Mouse (Mus musculus) hematopoietic stem cell, adult 5-6 weeks (primary cell): ENCODE measurements at regions not wholly inside any gene's neighbourhood (a gene's known extent, or its start where the extent isn't known, plus 50 kb on each side); places are given as distances from the start of the nearest gene placed in this dataset.

Source experiments
- ATAC-seq, 2 experiments: fragments of 125-278 bp in 1 of 2; replicated peaks in 1 of 2; 2 replicates each; pipeline ENCODE4 v1.8.0; 2016 to 2017; ENCODE audit warnings: inconsistent platforms in 2 of 2, mild to moderate bottlenecking in 2 of 2, moderate number of reproducible peaks in 2 of 2, low read depth in 1 of 2, moderate TSS enrichment in 1 of 2; ENCODE audit not compliant: low FRiP score in 2 of 2, poor library complexity in 2 of 2, severe bottlenecking in 2 of 2, insufficient read depth in 1 of 2, low TSS enrichment in 1 of 2

DNA sequence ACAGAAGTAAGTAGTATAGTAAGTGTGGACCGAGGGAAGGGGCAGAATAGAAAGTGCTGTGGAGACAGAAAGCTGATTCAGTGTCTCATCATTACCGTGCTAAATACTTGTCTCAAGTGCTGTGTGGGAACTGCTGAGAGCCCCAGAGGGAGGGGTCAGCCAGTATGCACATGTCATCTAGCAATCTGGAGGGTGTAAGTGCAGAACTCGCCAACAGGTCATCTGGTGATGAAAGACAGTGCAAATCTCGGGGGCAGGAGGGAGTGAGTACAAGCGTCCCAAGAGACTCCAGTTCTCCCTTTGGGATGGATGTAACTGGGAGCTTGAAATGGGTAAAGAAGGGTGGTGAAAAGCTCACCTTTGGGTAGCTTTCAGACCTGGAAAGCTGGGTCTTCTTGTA is 535.7 kb downstream of the Bcl11a start:
- ATAC-seq: no peak

GRCm38 (mm10) chr11:24615436-24615835 is 537.6 kb downstream of the Bcl11a start:
- ATAC-seq: no peak

DNA sequence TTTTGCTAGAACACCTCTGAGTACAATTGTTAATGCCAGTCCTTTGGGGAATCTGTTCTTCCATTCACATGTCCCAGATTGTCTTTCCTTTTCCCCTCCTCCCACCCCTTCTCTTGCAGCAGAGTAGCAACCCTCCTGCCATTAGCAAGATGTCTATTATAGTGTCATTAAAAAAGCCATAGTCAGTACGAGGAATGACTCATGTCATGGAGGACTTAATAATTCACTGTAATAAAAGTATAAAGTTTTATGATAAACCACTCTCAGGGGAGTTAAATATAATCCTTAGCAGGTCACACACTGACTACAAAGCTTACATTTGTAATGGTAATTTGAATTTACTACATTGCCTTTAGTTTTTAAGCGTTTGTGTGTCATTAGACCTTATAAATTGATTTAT is 540.7 kb downstream of the Bcl11a start:
- no peak for ATAC-seq

DNA sequence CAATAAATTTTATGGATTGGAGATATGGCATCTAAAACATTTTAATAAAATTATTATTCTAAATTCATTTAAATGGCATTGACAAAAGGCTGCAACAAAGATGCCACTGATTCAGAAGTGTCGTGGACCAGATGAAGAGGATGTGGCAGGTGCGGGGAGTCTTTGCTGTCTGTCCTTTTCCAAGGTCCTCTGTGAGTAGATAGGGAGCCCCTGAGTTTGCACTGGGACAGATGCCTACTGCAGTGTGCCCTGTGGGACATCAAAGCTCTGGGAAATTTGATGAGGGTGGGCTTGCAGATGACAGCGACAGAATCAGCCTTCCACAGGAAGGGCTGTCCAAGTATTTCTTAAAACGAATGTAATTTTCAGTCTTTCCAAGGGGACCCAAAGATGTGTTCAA is 541.2 kb downstream of the Bcl11a start:
- ATAC-seq: no peak

GRCm38 (mm10) chr11:24628619-24629018 is 550.8 kb downstream of the Bcl11a start:
- ATAC-seq: no peak

GRCm38 (mm10) chr11:24629431-24629830 is 551.6 kb downstream of the Bcl11a start:
- no peak for ATAC-seq

GRCm38 (mm10) chr11:24630403-24630900 is 552.6 kb downstream of the Bcl11a start:
- ATAC-seq: no peak

DNA sequence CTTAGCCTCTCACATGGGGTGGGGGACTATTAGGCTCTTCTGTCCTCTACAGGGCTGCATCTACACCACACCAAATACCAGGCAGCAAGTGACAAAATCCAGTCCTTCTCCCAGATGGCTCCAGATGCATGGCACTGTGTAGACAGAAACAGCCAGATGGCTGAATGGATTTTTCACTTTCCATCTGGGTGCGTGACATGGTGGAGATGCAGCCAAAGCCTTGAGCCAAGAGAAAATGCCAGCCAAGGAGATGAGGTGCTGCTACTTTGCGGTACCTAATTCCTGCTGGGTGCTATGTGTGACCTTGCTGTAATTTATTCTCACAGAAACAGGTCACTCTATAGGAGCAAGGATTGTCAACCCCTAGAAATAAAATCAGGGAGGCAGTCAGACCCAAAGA is 553.8 kb downstream of the Bcl11a start:
- no peak for ATAC-seq

DNA sequence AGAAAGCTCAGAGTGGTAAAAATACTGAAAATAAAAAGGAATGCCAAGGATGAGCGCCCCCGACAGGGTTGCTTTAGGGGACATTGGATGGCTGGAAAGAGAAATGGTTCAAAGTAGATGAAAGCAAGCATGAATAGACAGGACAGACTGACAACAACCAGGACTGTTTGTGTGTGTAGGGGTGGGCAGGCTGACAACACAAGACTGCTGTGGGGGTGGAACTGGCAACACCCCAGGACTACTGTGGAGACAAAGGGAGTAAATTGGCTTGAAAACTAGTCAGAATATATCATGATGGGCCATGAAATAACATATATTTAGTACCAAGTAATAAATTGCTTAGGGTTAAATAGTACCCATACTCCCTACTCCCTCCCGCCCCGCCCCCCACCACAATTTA is 558.9 kb downstream of the Bcl11a start:
- ATAC-seq: no peak

- no peak for ATAC-seq
Measured at GRCm38 (mm10) chr11:24643439-24644109, 565.7 kb downstream of the Bcl11a start.

DNA sequence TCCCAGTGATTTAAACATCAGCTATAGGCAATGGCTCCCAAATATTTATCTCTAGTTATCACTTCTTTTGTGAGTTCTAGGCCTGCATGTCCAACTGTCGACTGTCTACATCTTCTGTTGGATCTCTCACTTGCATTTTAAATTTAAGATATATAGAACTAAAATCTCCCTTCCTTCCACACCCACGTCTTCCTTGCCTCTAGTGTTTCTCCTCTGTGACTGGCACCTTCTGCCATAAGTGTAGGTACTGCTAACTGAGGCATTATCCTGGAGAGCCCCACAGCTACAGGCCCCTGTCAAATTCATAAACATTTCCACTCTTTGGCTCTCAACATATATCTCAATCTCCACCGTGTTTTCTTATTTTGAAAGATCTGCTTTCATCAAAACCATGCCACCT is 575.0 kb downstream of the Bcl11a start:
- ATAC-seq: no peak

DNA sequence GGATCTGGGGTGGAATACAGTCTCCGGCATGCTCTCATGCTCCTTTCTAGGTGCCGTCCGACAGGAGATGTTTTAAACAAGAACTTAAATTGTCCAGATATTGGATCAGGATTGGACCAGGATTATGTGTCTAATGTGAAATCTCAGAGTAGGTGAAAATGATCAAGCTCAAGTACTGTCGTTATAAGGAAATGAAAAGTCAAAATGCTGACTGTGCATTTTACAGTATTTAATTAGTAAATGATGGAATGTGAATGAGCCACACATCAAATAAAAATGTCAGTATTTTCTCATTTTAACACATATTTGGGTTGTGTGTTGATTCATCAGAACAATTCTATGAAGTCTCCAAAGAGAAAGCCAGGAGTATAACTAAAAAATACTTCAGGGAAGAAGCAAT is 586.2 kb downstream of the Bcl11a start:
- no peak for ATAC-seq

- ATAC-seq: no peak
Measured at GRCm38 (mm10) chr11:24665310-24665709, 587.5 kb downstream of the Bcl11a start.

- ATAC-seq: no peak
Measured at GRCm38 (mm10) chr11:24671662-24672061, 593.8 kb downstream of the Bcl11a start.

- no peak for ATAC-seq
Measured at GRCm38 (mm10) chr11:24673248-24674207, 595.7 kb downstream of the Bcl11a start.

- ATAC-seq: no peak
Measured at GRCm38 (mm10) chr11:24674208-24674571, 596.3 kb downstream of the Bcl11a start.

- no peak for ATAC-seq
Measured at GRCm38 (mm10) chr11:24677016-24677415, 599.2 kb downstream of the Bcl11a start.

DNA sequence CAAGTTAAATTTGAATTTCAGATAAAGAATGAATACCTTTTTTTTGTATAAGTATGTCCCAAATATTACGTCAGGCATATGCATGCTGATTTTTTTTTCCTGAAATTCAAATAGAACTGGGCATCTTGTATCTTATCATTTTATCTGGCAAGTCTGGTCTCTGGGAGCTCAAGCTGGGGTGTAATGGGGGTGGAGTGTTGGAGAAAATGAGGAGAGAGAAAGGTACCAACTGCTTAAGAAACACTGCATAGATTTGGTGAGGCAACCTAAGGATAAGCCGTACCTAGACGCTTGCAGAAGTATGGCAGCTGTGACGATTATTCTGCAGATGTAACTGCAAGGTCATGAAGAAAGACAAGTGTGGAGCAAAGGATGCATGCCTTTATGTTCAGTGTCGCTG is 601.7 kb downstream of the Bcl11a start:
- ATAC-seq: no peak
